Mouse (Mus musculus) kidney, adult 8-10 months (tissue): ENCODE data around the gene Fndc7.

ENCODE experiments used
- DNase-seq, 2 experiments: peaks; one replicate each; pipeline ENCODE4 v3.0.0; 2022

The Fndc7 gene

DNA sequence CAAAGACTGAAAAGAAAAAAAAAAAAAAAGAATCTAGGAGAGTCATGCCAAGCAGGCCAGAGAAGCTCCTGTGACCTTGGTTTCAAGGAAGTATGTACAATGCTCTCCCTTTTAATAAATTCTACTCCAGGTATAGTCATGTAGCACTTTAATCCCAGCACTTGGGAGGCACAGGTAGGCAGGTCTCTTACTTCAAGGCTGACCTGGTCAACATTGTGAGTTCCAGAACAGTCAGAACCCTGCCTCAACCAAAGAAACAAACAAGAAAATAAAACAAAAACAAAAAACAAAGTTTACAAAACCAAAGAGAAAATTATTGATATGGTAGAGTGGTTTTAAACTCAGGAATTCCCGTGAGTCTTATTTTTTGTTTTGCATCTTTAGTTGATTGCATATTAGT is at the start of gene Fndc7:
Gene Fndc7, minus strand, starts transcription at position 101 of the 400 bp plus-strand sequence.
- DNase-seq: no peak

DNA sequence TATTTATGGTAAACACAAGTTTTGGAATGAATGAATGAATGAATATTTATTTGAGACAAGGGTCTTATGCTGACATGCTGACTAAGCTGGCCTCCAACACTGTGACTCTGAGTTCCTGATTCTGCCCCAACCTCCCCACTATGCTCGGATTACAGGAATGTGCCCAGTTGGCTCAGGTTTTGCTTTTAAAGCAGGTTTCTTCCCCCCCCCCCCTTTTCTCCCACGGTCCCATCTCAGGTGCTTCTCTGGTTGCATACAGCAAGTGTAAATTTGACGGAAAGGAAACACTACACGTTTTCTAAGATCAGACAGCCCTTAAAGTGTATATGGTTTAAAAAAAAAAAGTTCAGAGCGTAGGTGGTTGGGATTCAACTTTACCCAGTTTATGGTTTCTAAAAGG is 49.8 kb upstream of the Fndc7 start, which contains the start of gene Henmt1:
Gene Henmt1, plus strand, starts transcription at position 301 of the 400 bp plus-strand sequence.
- no peak for DNase-seq

DNA sequence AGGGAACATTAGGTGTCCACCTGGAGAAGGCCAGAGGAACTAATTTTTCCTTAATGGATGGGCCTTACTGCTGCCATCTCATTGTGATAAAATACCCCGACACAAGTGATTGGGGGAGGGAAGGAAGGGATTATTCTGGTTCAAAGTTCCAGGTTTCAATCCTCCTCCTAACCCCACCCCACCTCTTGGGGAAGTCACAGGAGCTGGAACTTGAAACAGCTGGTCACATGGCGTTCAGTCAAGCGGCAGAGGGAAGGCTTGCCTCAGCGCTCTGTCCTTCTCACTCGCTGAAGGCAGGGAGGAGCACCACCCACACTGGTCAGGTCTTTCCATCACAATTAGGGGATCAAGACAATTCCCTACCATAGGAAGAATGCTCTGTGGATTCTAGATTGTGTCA is 48.9 kb upstream of the Fndc7 start:
- DNase-seq: peak in 1 of 2 experiments; percentile 40

- no peak for DNase-seq
Observed at GRCm38 (mm10) chr3:108933557-108933956, 43.7 kb upstream of the Fndc7 start.

DNA sequence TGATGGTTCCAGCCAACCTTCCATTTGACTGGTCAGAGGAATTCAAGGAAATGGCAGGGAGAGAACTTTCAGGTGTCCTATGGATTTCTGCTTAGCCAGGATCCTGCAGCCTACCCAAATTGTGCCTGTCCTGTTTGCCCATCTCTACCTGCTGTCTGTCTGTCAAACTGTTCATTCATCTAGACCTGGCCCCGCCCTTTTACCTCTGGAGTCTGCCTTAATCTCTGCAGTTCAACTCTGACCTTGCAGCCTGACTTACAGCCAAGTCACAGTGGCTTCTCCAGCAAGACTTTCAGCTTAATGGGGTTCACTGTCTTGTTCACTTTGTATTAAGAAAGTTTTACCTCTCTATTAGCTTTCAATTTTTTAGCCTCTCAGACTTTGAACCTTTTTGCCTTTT is 36.5 kb upstream of the Fndc7 start:
- DNase-seq: no peak

DNA sequence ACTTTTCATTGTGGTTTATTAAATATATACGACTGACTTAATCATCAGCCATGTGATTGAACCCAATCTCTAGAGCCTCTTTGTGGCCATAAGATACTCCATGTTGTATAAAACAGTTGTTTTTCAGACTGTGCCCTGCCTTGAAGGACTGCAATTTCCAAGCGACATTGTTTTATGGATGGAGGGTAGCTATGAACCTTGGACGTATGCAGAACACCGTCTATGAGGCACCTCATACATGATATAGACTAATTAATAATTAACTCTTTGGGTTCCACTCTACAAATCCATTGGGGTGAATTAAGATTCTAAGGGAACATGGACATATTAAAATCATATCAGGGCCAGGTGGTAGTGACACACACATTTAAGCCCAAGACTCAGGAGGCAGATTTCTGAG is 35.9 kb upstream of the Fndc7 start:
- DNase-seq: no peak

DNA sequence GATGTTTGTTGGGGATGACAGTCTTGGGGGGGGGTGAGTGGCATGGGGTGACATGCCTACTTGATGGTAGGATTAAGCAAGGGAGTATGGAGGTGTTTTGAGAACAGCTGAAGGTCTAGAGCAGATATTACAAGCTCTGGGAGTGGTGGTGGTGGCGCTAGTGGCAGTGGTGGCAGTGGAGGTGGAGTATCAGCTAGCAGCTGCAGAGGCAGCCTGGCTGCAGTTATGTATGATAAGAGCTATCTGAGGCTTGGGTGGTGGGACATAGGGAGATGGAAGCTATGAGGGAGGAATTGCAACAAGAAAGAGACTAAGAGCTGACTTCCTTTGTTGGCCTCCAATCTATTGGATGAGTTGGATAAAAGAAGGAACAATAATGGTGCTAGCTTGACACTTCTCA is 32.0 kb upstream of the Fndc7 start:
- no peak for DNase-seq

DNA sequence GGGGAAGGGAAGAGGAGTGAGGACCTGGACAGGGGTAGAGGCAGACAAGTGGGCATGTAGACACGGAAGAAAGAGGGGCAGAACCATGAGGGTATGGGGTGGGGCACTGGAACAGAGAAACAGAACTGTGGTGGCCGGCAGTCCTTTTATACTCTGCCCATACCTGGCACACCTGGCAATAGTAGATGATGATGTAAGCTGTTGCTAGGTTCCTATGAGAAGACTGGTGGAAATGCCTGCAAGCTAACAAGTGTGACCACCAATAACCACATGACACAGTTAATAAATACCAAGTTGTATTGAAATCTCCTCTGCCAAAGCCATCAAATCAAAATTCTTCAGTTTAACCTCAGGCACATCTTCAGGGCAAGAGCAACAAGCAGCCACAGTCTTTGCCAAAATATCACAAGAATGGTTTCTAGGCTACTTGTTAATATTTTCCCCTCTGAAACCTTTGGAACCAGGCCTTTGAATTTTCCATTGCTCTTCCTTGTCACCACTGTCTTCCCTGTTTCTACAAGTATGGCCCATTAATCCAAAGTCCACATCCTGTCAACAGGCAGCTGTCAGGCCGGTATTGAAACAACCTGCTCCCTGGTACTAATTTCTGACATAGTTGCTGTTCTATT is 30.7 kb upstream of the Fndc7 start:
- DNase-seq: peak; percentile 59 to 90

DNA sequence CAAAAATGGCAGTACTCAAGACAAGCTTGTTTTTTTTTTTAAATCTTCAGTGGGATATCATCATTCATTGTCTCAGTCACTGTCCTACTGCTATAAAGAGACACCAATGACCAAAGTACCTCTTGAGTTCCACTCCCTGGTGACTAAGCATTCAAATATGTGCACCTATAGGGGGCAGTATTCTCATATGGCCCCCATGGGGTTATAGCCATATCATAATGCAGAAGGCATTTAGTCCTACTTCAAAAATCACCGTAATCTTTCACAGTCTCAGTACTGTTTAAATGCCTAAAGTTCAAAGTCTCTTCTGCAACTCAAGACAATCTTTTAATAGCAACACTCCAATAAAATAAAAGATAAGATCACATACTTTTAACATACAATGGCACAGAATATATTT is 29.0 kb upstream of the Fndc7 start:
- DNase-seq: no peak

DNA sequence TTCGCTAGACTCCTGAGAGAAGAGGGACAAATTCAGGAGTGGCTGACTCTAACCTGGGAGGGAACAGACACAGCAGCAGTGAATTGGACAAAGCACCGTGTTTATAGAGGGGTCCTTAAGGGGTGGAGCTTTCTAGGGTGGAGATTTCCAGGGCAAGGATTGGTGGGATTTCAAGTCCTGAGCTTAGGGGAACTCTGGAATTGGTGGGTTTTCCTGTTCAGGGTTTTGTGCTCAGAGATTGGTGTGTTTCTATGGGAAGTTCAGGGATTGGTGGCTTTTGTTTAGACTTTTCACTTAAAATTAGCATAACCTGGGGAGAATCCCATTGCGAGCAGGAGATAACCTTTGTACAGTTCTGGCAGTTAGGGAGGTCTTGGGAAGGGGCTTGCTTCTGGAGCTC is 28.2 kb upstream of the Fndc7 start:
- DNase-seq: no peak

DNA sequence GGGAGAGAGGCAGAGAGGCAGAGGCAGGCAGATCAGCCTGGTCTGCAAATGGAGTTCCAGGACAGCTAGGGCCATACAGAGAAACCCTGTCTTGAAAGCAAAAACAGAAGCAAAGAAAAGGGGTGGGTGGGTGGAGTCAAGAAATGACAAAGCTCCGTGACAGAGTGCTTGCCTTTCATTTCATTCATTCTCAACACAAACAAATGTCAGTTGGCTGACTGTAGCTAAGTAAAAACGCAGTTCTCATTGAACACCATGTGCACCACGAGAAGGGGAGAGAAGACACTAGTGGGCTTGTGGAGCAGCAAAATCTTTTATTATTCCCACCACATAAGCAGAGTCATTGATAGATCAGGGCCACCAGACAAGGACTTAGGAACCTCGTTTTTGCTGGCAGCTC is 27.0 kb upstream of the Fndc7 start:
- DNase-seq: no peak

DNA sequence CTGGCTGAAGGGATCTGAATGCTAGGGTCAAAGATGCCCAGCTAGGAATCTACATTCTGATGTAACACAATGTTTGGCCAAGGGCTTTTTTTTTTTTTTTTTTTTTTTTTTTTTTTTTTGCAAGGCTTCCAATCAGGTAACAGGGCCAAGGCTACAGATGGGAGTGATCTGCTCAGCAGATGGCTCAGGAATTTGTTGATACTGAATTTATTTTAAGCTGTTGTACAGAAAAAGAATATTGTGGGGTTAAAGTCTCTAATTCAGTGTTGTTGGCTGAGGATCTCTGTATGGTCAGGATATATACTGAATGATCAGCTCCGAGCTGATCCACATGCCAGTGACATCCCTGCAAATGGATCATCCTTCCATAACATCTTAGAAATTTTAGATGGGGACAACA is 26.2 kb upstream of the Fndc7 start:
- DNase-seq: no peak

DNA sequence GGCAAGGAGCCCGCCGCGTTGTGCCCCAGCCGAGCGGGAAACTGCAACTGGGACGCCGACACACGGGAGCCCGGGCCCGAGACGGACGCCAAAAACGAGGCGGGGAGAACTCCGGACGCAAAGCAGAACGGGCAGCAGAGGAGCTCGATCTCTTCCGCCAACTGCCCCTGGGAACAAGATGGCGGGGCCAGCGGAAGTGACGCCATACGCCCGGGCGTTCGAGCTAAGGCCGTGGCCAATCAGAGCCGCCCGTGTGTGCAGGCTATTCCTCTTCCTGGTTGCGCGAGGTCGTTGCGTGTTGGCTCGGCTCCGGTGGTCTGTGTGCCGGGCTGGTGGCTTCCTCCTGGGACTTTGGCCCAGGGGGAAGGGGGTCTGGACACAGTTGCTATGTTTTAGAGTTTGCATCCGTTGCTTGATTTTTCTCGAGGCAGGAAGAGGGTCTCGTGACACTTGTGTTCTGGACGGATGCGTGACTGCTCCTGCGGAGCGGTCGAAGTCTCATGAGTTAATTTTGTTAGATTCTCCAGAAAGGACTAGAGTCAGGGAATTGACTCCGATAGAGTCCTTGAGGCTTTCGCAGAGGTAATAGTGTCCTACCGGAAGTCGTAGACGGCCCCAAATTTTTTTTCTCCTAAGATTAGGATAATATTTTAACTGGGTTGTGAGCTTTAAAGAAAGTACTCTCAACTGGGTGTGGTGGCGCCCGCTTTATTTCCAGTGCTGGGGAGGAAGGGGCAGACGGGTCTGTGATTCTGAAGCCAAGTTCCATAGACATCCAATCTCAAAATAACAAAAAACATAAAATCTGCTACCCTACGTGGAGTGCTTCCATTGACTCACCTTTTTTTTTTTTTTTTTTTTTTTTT is 22.0 kb upstream of the Fndc7 start, which contains the start of gene Prpf38b:
Gene Prpf38b, minus strand, starts transcription at position 180 of the 866 bp plus-strand sequence.
- peak; percentile 94 to 95 for DNase-seq

DNA sequence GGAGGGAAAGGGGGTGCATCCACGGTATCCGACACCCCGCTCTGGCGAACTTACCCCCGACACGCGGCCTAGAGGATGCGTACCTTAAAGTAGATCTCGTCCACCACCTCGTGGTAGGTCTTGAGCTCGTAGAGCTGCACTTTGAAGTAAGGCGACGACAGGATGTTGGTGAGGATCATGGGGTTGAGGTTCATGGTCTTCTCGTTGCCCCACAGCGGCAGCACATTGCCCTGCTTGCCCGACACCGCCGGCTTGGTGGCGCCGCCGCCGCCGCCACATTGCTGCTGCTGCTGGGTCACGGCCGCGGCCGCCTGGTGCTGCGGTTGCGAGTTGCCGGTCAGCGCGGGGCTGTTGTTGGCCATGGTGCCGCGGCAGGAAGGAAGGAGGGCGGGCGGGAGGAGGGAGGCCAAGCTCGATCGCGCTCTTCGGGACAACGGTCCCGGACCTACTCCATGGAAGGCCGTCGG is 21.3 kb upstream of the Fndc7 start:
- peak; percentile 54 to 57 for DNase-seq

DNA sequence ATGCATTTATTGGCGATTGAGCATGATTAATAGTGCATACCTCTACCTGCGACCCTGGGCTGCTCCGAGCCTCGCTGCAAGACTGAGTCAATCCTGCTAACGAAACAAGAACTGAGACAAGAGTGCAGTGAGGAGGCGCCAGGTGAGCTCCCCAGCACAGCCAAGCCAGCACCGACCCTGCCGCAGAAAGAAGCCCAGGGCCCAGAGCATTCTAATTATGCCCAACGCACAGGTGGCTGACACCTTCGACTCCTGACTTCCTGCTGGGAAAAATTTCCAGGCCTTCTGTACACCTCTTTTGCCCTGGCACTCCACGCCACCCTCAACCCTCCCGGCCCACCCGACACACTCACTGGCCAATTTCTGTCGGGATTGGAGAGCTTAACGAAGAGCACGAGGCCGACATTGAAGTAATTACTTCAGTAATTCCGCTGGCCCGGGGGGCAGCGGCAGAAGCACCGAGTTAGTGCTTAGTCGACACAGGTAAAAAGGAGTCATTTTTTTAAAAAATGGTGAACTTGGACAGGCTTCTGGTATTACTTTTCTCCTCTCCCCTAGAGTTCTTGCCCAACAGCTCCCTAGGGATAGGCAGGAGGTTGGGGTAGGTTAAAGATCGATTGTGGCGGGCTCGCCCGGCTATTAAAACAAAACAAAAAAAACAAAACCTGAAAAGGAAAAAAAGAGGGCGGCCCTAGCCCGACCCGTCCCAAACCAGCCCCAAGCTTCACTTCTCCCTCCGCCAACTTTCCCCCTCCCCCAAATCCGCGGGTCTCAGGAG is 20.7 kb upstream of the Fndc7 start:
- peak in 1 of 2 experiments; percentile 26 for DNase-seq

- no peak for DNase-seq
Observed at GRCm38 (mm10) chr3:108902934-108903333, 13.1 kb upstream of the Fndc7 start.

DNA sequence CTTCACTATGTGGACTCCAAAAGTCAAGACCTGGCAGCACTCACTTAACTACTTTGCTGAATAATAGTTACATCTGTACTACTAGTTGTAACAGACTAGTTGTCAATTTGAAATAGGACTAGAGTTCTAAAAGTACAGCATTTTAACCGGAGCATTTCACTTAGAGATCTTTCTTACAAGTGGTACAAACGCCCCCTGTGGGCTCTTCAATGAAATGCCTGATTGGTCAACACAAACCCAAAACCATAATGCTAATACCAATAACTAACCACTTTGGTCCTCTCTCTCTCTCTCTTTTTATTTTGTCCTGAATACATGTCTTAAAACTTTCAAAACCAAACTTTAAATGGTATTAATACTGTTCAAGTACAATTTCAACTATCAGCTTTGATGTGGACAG is 12.2 kb upstream of the Fndc7 start:
- no peak for DNase-seq

DNA sequence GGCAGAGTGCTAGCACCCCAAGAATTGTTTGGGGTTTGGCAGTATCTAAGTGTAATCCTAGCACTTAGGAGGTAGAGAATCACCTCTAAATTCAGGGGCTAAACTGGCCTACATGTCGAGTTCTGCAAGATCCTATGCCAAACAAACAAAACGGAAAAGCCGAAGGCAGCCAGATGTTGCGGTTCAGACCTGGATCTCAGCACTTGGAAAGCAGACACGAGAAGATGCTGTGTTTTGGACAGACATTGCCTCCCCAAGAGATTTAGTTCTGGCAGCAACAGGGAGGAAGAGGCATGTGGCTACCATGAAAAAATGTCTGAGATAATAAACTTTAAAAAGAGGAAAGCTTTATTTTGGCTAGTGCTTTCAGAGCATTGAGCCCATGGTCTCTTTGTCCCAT is 10.9 kb upstream of the Fndc7 start:
- DNase-seq: no peak

GRCm38 (mm10) chr3:108900147-108900546 is 10.3 kb upstream of the Fndc7 start:
- DNase-seq: no peak

DNA sequence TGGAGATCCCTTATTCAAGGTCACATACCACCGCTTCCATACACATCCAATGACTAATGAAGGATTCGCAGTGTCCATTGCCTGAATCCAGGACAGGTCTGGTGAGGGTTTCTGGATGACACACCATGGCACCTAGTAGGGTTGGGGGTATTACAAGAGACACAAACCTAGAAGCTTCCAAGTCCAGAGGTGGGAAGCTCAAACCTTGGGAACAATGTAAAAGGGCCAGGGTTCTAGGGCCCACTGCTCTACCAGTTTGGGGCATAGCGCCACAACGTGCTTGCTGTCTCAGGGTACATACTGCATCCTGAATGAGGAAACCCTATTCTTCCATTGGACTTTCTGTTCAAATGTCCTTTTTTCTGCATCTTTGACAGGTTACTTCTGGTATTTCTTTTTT is 8.8 kb upstream of the Fndc7 start:
- DNase-seq: no peak

DNA sequence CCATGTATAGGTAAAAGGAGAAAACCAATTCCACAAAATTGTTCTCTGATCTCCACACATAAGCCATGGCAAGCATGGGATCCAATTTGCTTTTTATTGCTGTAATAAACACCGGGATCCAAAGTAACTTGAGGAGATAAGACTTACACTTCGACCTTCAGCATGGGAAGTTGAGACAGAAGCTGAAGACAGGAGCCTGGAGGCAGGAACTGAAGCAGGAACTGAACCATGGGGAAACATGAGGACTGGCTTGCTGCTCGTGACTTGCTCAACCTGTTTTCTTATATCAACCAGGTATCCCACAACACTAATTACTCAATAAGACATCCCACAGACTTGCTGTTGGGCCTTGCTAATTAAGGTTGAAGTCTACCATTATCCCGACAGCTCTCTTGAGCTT is 3.1 kb upstream of the Fndc7 start:
- DNase-seq: no peak

- no peak for DNase-seq
Observed at GRCm38 (mm10) chr3:108892080-108892479, 2.3 kb upstream of the Fndc7 start.

- no peak for DNase-seq
Observed at GRCm38 (mm10) chr3:108887618-108887975, 2.2 kb downstream of the Fndc7 start.
